Mouse (Mus musculus) hindbrain, embryonic 10.5 days (tissue): ENCODE data around the gene Guca2b. TPM values are rescaled to one million over a fixed set of nuclear protein-coding genes. Genes with fewer than 3 reads are reported as not detected.

Source experiments
- DNase-seq: peaks from one replicate; pipeline ENCODE4 v3.0.0-alpha.2; 2017; ENCODE audit warnings: low spot score
- H3K27ac ChIP-seq: fragments of 300-500 bp; sonication (generic); 2 replicates; pipeline ENCODE4 v1.5.1; 2016; ENCODE audit warnings: mild to moderate bottlenecking, moderate library complexity
- H3K27me3 ChIP-seq: fragments of 300-500 bp; sonication (generic); 2 replicates; pipeline ENCODE4 v1.6.1; 2016; ENCODE audit warnings: mild to moderate bottlenecking; ENCODE audit not compliant: poor library complexity, insufficient read depth, severe bottlenecking
- H3K36me3 ChIP-seq: fragments of 300-500 bp; sonication (generic); 2 replicates; pipeline ENCODE4 v1.6.1; 2016; ENCODE audit warnings: mild to moderate bottlenecking, moderate library complexity
- H3K4me1 ChIP-seq: fragments of 300-500 bp; sonication (generic); replicated peaks from 2 replicates; pipeline ENCODE4 v1.6.1; 2016; ENCODE audit warnings: mild to moderate bottlenecking
- H3K4me3 ChIP-seq: fragments of 300-500 bp; sonication (generic); 2 replicates; pipeline ENCODE4 v1.5.1; 2016; ENCODE audit warnings: mild to moderate bottlenecking, moderate library complexity
- H3K9me3 ChIP-seq: fragments of 300-500 bp; sonication (generic); 2 replicates; pipeline ENCODE4 v1.6.1; 2016; ENCODE audit warnings: mild to moderate bottlenecking, moderate library complexity
- WGBS: fragments of 180-500 bp; shearing (Covaris S2); methylation state at CpG from one replicate; pipeline ENCODE4 v1.1.7; 2016; 5-methylcytosine and 5-hydroxymethylcytosine counted together
- polyA plus RNA-seq: library from polyadenylated mRNA; unstranded; fragments of >200 nt; fragmentation: Nextera tagmentation; extraction: Ambion mirVana; gene quantifications from 2 replicates; pipeline ENCODE4 v1.2.1, GENCODE M21; 2016

Guca2b gene
- polyA plus RNA-seq, 1 experiment from 2014 or later: not detected

DNA sequence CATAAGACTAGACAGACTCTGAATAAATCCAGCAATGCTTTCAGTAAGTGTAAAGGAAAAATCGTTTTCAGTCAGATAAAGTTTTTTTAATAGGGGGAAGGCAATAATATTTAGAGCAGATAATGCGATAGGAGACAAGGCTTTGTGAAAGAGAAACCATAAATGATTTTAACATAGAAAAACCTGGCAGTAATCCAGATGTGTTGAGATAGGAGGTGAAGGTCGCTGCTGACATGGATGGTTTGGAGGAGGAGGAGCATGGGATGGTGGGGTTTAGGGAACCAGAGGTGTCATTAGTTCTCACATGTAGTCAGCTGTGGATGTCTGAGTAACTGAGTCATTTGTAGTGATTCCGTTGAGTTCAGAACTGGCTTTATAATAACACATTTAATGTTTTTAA lies 44.0 kb downstream of the Guca2b start:
- no peaks in the 10 kb centered on the region for H3K9me3 ChIP-seq
- H3K27ac ChIP-seq: no peak overlapping the region
- H3K4me3 ChIP-seq: no peak overlapping the region
- WGBS: 87% methylated on average over 4 of the region's 4 CpGs
- H3K27me3 ChIP-seq: no peaks in the 10 kb centered on the region
- H3K4me1 ChIP-seq: no peaks in the 10 kb centered on the region
- H3K36me3 ChIP-seq: peaks cover 28% of the 10 kb centered on the region
- no peak for DNase-seq

DNA sequence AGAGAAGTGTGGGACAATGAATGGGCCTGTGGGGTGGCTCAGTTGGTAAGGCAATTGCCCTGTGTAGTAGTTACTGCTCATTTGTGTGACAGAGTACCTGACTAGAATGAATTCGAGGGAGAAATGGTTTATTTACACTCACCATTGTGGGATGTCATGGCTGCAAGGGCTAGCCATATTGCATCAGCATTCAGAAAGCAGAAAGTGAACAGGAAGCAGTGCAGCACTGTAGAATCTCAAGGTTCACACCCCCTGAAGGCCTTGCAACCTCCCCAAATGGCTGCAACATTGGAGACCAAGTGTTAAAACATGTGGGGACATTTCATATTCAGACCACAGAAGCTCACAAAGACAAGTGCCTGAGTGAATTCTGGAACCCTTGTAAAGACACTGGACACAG lies 44.7 kb downstream of the Guca2b start:
- H3K27me3 ChIP-seq: no peaks in the 10 kb centered on the region
- H3K4me1 ChIP-seq: no peaks in the 10 kb centered on the region
- no peak overlapping the region for H3K27ac ChIP-seq
- H3K4me3 ChIP-seq: no peak overlapping the region
- 83% methylated on average over 1 of the region's 1 CpGs for WGBS
- H3K9me3 ChIP-seq: no peaks in the 10 kb centered on the region
- DNase-seq: no peak
- H3K36me3 ChIP-seq: peaks cover 22% of the 10 kb centered on the region

DNA sequence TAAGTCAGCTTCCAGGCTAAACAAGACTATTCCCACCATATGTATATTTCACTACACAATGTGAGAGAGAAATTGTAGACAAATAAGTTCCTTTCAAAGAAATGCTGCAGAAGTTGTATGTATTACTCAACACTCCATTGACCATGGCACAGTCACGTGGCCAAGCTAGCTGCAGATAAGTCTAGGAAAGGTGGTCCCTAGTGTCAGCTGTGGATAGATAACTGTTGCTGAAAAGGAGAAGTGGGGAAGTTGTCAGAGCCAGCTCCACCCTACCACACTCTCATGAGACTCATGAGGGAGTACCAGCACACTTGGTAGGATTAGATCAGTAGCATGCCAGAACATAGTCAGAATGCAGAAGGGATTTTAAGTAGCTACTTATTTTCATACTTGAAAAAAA lies 49.3 kb downstream of the Guca2b start:
- no peak for DNase-seq
- Histone ChIP-seq H3K27me3 (no peaks in the 10 kb centered on the region), H3K4me1 (no peaks in the 10 kb centered on the region), H3K27ac (no peak overlapping the region), H3K4me3 (no peak overlapping the region), H3K36me3 (peaks cover 19% of the 10 kb centered on the region), H3K9me3 (no peaks in the 10 kb centered on the region)
- 81% methylated on average over 1 of the region's 1 CpGs for WGBS

Other genes starting within 250 kb of the Guca2b start
- gene Ccdc30, start 243.4 kb downstream of the Guca2b start, polyA plus RNA-seq: 6.6 and 11.0 TPM in 2 replicates
- gene Ppcs, start 236.5 kb downstream of the Guca2b start, polyA plus RNA-seq: 25.6 and 29.7 TPM in 2 replicates
- 0.15 and 0.60 TPM in 2 replicates for gene Zmynd12, start 236.1 kb downstream of the Guca2b start, polyA plus RNA-seq
- gene Rimkla, start 166.3 kb downstream of the Guca2b start, polyA plus RNA-seq: 3.6 and 4.6 TPM in 2 replicates
- gene Foxj3, start 122.0 kb downstream of the Guca2b start, polyA plus RNA-seq: 17.7 and 19.5 TPM in 2 replicates
- gene Frg2f1, start 119.4 kb downstream of the Guca2b start, polyA plus RNA-seq: 1.9 and 2.1 TPM in 2 replicates
- not detected in 2 replicates for gene Guca2a, start 21.2 kb downstream of the Guca2b start, polyA plus RNA-seq
- gene Hivep3, start 74.8 kb upstream of the Guca2b start, polyA plus RNA-seq: 0.47 and 2.1 TPM in 2 replicates